Comparison of ENCODE assay signal across 16 mouse cellular contexts in the genomic region with DNA sequence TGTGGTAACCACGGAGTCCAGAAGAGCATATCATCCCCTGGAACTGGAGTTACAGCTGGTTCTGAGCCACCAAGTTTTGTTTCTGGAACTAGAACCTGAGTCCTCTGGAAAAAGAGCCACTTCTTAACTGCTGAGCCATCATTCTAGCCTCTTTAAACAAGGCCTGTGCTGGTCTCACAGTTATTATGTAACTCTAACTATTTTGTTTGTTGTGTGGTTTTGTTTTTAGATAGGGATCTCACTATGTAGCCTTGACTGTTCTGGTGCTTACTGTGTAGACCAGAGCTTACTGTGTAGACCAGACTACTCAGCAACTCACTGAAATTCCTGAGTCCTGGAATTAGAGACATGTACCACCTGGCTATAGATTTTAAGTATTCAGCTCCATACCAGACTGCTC. TPM values are rescaled to one million over a fixed set of nuclear protein-coding genes. Genes with fewer than 3 reads are reported as not detected.
DNase-seq lines count a peak whose midpoint lies in the region; TF ChIP-seq lines count a peak whose summit lies in the region.
"Had no signal": no experiment of that assay in that cellular context is flagged by ENCODE, and none has a peak within 500 bp of the region (broad histone marks: within the 10 kb centered on the region; RNA-seq: fewer than 3 reads in every experiment).

No protein-coding gene starts in this region.

- no peak for TF ChIP-seq CTCF in layer of hippocampus, adult 2 months (conservative IDR thresholded peaks at IDR 0.05)
- TF ChIP-seq CTCF in liver, adult 2 months (IDR thresholded peaks at IDR 0.05; ENCODE audit: low read depth, low read length) = no peak

- TF ChIP-seq POLR2A in liver, adult 2 months (IDR thresholded peaks at IDR 0.05; ENCODE audit: extremely low read depth, insufficient read depth, low read length) = no peak

- DNase-seq in layer of hippocampus, adult 2 months (ENCODE audit: low spot score in 2 of 2) = no peak
- no peak for DNase-seq in layer of hippocampus, postnatal 36 days
- DNase-seq in liver, adult 2 months (ENCODE audit: extremely low read depth, low read depth, low spot score) = peak; percentile 66
- no peak for DNase-seq in liver
- DNase-seq: adrenal gland, adult 2 months; adrenal gland, adult 8-10 months; adrenal gland, postnatal 10 days; adrenal gland, postnatal 14 days; adrenal gland, postnatal 25 days; adrenal gland, postnatal 36 days; B cell, adult 2 months; cerebellum, adult 11 months; cerebellum, adult 11-12 months; cerebellum, adult 18-20 months had no signal

- 23% methylated on average over 1 of the region's 1 CpGs for WGBS in liver, adult 2 months

- H3K79me2 ChIP-seq in liver, adult 2 months (ENCODE audit: control insufficient read depth, insufficient read depth, low read length) = no peaks in the 10 kb centered on the region; the same call in 1 of the 2 replicates

- no peaks in the 10 kb centered on the region for H3K27me3 ChIP-seq in liver, adult 2 months (ENCODE audit: control insufficient read depth, insufficient read depth, low read length)
- H3K27me3 ChIP-seq: CH12.LX, Patski had no signal

- peak overlapping the region; percentile 25; the same call in 1 of the 2 replicates for H3K27ac ChIP-seq in layer of hippocampus, adult 2 months
- peak overlapping the region; percentile 99 for H3K27ac ChIP-seq in liver, adult 2 months (replicated peaks; ENCODE audit: insufficient read depth, low read depth, low read length)

- H3K4me3 ChIP-seq in layer of hippocampus, adult 2 months = no peak overlapping the region
- no peak overlapping the region for H3K4me3 ChIP-seq in liver, adult 2 months (ENCODE audit: insufficient read depth, low read depth, low read length)

- H3K9ac ChIP-seq in liver, adult 2 months (ENCODE audit: low read depth, low read length) = no peak overlapping the region

- peaks cover 59% of the 10 kb centered on the region for H3K36me3 ChIP-seq in liver, adult 2 months (ENCODE audit: control insufficient read depth, insufficient read depth, low read length)

- H3K4me1 ChIP-seq in liver, adult 2 months (ENCODE audit: control insufficient read depth, insufficient read depth, low read length) = peaks cover 14% of the 10 kb centered on the region

RNA-seq across cellular contexts. Expression of a gene that starts 13.2 kb away (rescaled TPM):
- total RNA-seq in layer of hippocampus, adult 2 months (2021) = 10 to 100 TPM; 61.3 to 63.7 TPM
- 10 to 100 TPM; 63.4 to 68.4 TPM for total RNA-seq in layer of hippocampus, postnatal 36 days (2021)
- 33.6 and 39.3 TPM in 2 replicates for total RNA-seq in liver, adult 2 months (2014; rRNA removed)
- 62.5 and 72.8 TPM in 2 replicates for polyA plus RNA-seq in liver, adult 2 months (2012; rRNA removed)

RNA-seq across cellular contexts. Expression of a gene that starts 20.4 kb away (rescaled TPM):
- total RNA-seq in layer of hippocampus, adult 2 months (2021) = 10 to 100 TPM; 60.8 to 73.3 TPM
- total RNA-seq in layer of hippocampus, postnatal 36 days (2021) = 10 to 100 TPM; 52.6 to 66.3 TPM
- 12.0 and 13.4 TPM in 2 replicates for total RNA-seq in liver, adult 2 months (2014; rRNA removed)
- polyA plus RNA-seq in liver, adult 2 months (2012; rRNA removed) = 29.0 and 31.3 TPM in 2 replicates

RNA-seq across cellular contexts. Expression of a gene that starts 22.8 kb away (rescaled TPM):
- total RNA-seq in layer of hippocampus, adult 2 months (2021) = 100 to 1,000 TPM; 110 to 111 TPM
- total RNA-seq in layer of hippocampus, postnatal 36 days (2021) = 100 to 1,000 TPM in 1 of 2 experiments, 10 to 100 TPM in 1; 98.7 to 109 TPM
- 32.8 and 35.2 TPM in 2 replicates for total RNA-seq in liver, adult 2 months (2014; rRNA removed)
- polyA plus RNA-seq in liver, adult 2 months (2012; rRNA removed) = 104 and 130 TPM in 2 replicates

RNA-seq across cellular contexts. Expression of a gene that starts 30.3 kb away (rescaled TPM):
- 100 to 1,000 TPM; 161 TPM for total RNA-seq in layer of hippocampus, adult 2 months (2021)
- 100 to 1,000 TPM; 139 to 141 TPM for total RNA-seq in layer of hippocampus, postnatal 36 days (2021)
- total RNA-seq in liver, adult 2 months (2014; rRNA removed) = 43.0 and 52.7 TPM in 2 replicates
- 50.7 and 54.9 TPM in 2 replicates for polyA plus RNA-seq in liver, adult 2 months (2012; rRNA removed)

RNA-seq across cellular contexts. Expression of a gene that starts 31.7 kb away (rescaled TPM):
- total RNA-seq in layer of hippocampus, adult 2 months (2021) = 100 to 1,000 TPM; 119 to 129 TPM
- 100 to 1,000 TPM; 106 to 107 TPM for total RNA-seq in layer of hippocampus, postnatal 36 days (2021)
- 6.4 and 8.1 TPM in 2 replicates for total RNA-seq in liver, adult 2 months (2014; rRNA removed)
- polyA plus RNA-seq in liver, adult 2 months (2012; rRNA removed) = 8.4 and 14.8 TPM in 2 replicates
